Mouse (Mus musculus) stomach, postnatal 0 days (tissue): ENCODE results near the gene Lrp6.

Source experiments
- CTCF ChIP-seq: IDR thresholded peaks from 2 replicates; pipeline ENCODE4 v1.5.1; 2016; ENCODE audit warnings: antibody characterized with exemption, low read depth, mild to moderate bottlenecking, moderate library complexity
- EP300 ChIP-seq: optimal IDR thresholded peaks from 2 replicates; pipeline ENCODE3; 2016; ENCODE audit warnings: antibody characterized with exemption

- no peak for TF ChIP-seq CTCF
- no peak for TF ChIP-seq EP300
Observed at GRCm38 (mm10) chr6:134539459-134539858, 27.3 kb downstream of the Lrp6 start.
